ENCODE assay signal across 25 mouse cellular contexts in the genomic region with DNA sequence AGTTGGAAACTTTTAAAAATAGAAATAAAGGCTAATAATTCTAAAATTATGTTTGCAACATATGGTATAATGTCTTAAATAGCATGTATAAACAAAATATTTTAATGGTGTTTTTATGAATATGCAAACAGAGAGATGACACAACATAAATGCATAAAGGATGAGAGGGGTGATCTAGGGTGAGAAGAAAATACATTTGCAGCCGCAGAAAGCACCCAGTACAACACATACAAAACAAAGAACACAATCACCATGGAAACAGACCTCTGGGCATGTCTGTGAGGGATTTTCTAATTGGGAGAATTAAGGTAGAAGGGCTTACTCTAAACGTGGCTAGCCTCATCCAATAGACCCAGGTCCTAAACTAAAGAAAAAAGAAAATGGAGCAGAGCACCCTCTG.
"Had no signal": no experiment of that assay in that cellular context is flagged by ENCODE, and none has a peak within 500 bp of the region (broad histone marks: within the 10 kb centered on the region; RNA-seq: fewer than 3 reads in every experiment).

No protein-coding gene starts in this region.

- ATAC-seq: forebrain, postnatal 0 days; hindbrain, postnatal 0 days; intestine, embryonic 16.5 days had no signal

- H3K9me3 ChIP-seq: heart, embryonic 13.5 days; heart, embryonic 15.5 days; hindbrain, embryonic 13.5 days; hindbrain, embryonic 15.5 days; limb, embryonic 10.5 days; limb, embryonic 12.5 days; liver, embryonic 13.5 days; liver, embryonic 15.5 days had no signal

- H3K4me3 ChIP-seq: heart, adult 2 months; heart, embryonic 13.5 days; heart, embryonic 15.5 days; hindbrain, embryonic 13.5 days; hindbrain, embryonic 15.5 days; limb, embryonic 10.5 days; limb, embryonic 12.5 days; liver, embryonic 13.5 days; liver, embryonic 15.5 days had no signal

- DNase-seq: forebrain, postnatal 0 days; gastrocnemius, postnatal 14 days; gastrocnemius, postnatal 36 days; heart, adult 11 months; heart, adult 2 months; heart, postnatal 14 days; heart, postnatal 36 days; kidney, adult 8-10 months; kidney, postnatal 10 days; kidney, postnatal 36 days; layer of hippocampus, adult 9-11 months; layer of hippocampus, postnatal 36 days; liver; liver, embryonic 13.5 days had no signal

- H3K27ac ChIP-seq: heart, adult 2 months; heart, embryonic 13.5 days; heart, embryonic 15.5 days; hindbrain, embryonic 13.5 days; hindbrain, embryonic 15.5 days; hindbrain, postnatal 0 days; limb, embryonic 10.5 days; limb, embryonic 12.5 days; liver, embryonic 13.5 days; liver, embryonic 15.5 days had no signal

- H3K4me2 ChIP-seq: heart, embryonic 11.5 days; heart, embryonic 13.5 days; heart, embryonic 15.5 days; hindbrain, embryonic 13.5 days; hindbrain, embryonic 15.5 days; limb, embryonic 12.5 days; liver, embryonic 11.5 days; liver, embryonic 13.5 days; liver, embryonic 15.5 days had no signal

- H3K4me1 ChIP-seq: heart, embryonic 13.5 days; heart, embryonic 15.5 days; hindbrain, embryonic 13.5 days; hindbrain, embryonic 15.5 days; liver, embryonic 13.5 days; liver, embryonic 15.5 days had no signal

- H3K9ac ChIP-seq: forebrain, postnatal 0 days; heart, embryonic 13.5 days; heart, embryonic 15.5 days; hindbrain, embryonic 13.5 days; hindbrain, embryonic 15.5 days; limb, embryonic 12.5 days; liver, embryonic 13.5 days; liver, embryonic 15.5 days had no signal

- H3K36me3 ChIP-seq: heart, embryonic 13.5 days; heart, embryonic 15.5 days; hindbrain, embryonic 13.5 days; hindbrain, embryonic 15.5 days; limb, embryonic 10.5 days; limb, embryonic 12.5 days; liver, embryonic 13.5 days; liver, embryonic 15.5 days had no signal

- H3K27me3 ChIP-seq: heart, embryonic 13.5 days; heart, embryonic 15.5 days; hindbrain, embryonic 13.5 days; hindbrain, embryonic 15.5 days; limb, embryonic 12.5 days; liver, embryonic 13.5 days; liver, embryonic 15.5 days had no signal
